Mouse (Mus musculus) naive thymus-derived CD4-positive, alpha-beta T cell, adult 2 months (primary cell): ENCODE measurements around the gene Hist1h2ak.

Experiments used
- DNase-seq: peaks from one replicate; pipeline ENCODE4 v3.0.0-alpha.2; 2011; ENCODE audit warnings: low read depth

Gene Hist1h2ak

DNA sequence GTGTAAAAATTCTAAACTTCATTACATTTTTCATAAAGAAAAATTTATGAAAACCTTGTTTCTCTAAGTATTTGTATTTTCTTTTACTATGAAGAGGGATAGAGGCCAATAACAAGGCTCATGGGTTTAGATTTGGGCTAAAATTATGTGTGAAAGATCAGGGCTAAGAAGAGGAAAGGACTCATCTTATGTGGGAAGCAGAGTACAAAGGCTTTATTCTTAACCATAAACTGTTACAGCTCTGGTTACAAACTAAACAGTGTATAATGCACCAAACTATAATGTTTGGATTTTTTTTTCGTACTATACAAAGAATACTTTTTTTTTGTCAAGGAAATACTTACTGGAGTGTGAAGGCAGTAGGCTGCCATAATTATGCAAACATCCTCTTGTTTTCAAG lies 2.1 kb upstream of the Hist1h2ak start:
- DNase-seq, result no peak

DNA sequence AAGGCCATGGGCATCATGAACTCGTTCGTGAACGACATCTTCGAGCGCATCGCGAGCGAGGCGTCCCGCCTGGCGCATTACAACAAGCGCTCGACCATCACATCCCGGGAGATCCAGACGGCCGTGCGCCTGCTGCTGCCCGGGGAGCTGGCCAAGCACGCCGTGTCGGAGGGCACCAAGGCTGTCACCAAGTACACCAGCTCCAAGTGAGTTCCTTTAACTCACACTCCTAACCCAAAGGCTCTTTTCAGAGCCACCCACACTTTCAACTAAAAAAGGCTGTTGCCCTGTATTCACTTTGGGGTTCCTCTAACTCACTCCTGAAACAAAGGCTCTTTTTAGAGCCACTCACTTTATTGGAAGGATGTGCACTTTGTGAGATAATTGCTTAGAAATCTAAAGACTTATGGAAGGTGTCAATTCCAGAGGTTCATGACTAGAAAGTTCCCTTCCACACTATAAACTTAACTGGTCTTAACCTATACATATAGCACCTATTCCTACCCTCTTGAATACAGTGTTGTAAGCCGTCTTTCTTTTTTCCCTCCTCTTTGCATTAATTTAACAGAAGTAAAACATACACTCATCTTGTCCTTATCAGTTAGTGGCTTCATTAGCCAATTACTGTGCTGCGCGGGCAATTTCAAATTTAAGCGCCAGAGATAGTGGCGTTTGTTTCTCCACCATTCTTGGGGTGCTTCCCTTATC lies 821 bp upstream of the Hist1h2ak start:
- DNase-seq, result peak; percentile 55

DNA sequence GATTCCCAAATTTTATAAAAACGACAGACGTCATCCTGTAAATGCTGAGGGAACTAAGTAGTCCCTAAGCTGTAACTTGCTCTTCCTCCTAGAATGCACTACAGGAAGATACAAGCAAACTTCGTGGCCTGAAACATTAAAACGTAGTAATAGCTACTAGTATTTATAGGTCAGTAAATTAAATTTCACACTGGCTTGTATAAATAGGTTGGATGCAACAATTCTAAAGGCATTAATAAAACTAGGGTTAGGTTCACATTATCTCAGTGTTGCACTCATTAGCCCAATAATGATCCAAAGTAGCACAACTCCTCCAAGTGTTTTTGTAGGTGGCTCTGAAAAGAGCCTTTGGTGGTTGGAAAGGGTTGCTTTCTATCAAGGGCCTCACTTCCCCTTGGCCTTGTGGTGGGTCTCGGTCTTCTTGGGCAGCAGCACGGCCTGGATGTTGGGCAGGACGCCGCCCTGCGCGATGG lies 540 bp downstream of the Hist1h2ak start:
- DNase-seq, result no peak

DNA sequence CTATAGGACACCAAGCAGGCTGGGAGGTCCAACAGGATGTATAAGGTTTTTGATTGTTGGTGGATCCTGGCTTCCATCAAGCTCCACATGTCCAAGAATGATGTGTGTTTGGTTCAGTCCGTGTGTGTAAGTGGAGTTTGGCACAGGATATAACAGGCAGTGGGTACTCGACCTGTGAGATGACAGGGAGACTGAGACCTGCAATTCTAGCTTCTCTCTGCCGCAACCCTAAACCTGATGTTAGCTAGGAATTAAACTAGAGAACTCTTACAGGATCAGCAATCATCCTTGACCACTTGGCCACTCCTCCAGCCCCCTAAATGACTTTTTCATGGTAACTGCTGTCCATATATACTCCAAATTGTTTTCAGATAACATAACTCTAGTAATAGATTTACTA lies 1.3 kb downstream of the Hist1h2ak start:
- DNase-seq, result no peak

DNA sequence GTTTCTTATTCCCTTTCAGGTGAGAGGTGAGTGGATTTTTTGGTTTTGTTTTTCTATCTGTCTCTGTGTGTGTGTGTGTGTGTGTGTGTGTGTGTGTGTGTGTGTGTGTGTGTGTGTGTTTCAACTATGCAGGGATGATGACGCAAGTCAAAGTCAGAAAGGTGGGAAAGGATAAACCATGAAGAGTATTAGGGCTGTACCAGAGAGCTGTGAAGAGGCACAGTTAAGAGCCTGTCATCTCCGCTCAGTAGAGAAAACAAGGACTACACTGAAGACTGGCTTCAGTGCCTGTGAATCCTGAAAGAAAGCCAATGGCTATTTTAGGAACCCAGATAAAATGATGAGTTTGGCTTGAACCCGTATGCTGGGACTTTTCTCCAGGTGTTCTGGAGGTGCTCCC lies 1.8 kb downstream of the Hist1h2ak start:
- DNase-seq, result no peak

DNA sequence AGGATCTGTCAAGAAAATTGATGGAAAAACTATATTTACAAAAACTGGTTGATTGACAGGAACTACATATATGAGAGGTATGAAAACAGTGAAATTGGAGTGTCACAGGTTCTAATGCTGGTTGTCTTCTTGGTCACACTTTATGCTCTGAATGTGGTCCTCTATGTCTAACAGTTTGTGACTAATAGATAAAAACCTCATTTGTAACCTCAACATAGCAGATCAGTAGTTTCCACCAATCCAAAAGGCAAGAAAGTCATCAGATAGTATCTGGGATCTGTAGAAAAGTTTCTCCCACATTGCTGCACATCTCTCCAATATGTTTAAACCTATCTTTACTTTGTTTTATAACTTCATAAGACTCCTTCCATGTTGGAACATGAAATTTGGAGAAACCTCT lies 2.2 kb downstream of the Hist1h2ak start:
- no peak for DNase-seq

DNA sequence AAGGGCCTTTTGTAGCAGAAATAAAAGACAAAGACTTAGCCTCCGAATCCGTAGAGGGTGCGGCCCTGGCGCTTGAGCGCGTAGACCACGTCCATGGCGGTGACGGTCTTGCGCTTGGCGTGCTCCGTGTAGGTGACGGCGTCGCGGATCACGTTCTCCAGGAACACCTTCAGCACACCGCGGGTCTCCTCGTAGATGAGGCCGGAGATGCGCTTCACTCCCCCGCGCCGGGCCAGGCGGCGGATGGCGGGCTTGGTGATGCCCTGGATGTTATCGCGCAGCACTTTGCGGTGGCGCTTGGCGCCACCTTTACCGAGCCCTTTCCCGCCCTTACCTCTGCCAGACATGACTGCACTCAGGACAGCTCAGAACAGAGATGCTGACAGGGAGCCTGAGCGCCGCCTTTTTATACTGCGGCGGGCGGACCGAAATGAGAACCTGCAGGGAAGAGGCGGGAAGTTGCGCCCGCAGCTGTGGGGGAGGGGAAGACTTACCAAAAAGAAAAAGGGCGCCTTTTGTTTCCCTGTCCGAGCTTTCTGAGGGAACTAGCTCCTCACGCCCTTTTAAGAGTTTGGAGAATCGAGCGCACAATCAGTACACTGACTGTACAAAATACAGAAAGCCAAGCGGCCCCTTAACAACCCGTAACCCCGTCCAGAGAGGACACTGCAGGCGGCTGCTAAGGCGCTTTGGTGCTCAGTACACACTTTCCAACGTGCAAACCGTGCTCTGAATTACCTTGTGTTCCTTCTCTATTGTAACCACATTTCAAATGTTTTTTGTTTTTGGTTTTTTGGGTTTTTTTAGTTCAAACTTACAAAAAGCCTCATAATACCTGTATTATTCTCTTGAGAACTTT lies 3.2 kb downstream of the Hist1h2ak start, which contains the start of gene Hist1h4k:
TSS of gene Hist1h4k (minus strand) at position 347 of the 859 bp plus-strand sequence.
- DNase-seq, result peak; percentile 89

- DNase-seq, result peak; percentile 62
These were observed 4.1 kb downstream of the Hist1h2ak start for GRCm38 (mm10) chr13:21749387-21750158.

DNA sequence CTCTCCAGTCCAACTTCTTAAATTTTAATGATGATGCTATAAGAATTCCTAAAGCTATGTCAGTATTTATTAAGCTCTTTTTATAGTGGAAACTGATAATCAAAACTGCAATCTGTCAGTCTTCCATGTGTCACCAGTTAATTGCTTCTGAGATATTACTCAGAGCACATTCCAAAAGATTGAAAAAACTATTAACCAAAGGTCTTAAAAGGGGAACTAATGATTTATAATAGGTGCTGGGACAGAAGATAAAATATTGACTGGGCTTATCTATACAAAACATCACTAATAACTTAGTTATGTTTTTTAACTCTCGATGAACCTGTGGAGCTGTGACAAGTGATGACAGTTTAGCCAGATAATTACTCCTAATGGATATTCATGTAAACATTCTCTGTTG lies 8.6 kb downstream of the Hist1h2ak start:
- DNase-seq, result no peak

DNA sequence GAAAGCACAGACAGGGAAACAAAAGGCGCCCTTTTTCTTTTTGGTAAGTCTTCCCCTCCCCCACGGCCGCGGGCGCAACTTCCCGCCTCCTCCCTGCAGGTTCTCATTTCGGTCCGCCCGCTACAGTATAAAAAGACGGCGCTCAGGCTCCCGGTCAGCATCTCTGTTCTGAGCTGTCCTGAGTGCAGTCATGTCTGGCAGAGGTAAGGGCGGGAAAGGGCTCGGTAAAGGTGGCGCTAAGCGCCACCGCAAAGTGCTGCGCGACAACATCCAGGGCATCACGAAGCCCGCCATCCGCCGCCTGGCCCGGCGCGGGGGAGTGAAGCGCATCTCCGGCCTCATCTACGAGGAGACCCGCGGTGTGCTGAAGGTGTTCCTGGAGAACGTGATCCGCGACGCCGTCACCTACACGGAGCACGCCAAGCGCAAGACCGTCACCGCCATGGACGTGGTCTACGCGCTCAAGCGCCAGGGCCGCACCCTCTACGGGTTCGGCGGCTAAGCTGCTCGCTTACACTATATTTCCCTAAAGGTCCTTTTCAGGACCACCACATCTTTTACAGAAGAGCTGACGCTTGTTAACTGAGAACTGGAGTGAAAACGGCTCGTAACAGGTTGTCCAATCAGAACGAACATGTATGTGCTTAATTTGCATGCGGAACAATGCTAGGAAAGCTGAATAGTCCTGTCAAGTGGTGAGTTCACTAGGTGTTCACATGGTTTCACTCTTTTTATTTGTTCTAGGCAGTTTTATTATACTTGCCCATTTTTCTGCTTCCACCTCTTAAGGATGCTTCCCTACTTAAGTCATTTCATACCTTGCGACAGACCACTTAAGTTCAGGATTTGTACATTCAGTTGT lies 18.5 kb downstream of the Hist1h2ak start, which contains the start of gene Hist1h4j:
TSS of gene Hist1h4j (plus strand) at position 159 of the 862 bp plus-strand sequence.
- peak; percentile 81 for DNase-seq

DNA sequence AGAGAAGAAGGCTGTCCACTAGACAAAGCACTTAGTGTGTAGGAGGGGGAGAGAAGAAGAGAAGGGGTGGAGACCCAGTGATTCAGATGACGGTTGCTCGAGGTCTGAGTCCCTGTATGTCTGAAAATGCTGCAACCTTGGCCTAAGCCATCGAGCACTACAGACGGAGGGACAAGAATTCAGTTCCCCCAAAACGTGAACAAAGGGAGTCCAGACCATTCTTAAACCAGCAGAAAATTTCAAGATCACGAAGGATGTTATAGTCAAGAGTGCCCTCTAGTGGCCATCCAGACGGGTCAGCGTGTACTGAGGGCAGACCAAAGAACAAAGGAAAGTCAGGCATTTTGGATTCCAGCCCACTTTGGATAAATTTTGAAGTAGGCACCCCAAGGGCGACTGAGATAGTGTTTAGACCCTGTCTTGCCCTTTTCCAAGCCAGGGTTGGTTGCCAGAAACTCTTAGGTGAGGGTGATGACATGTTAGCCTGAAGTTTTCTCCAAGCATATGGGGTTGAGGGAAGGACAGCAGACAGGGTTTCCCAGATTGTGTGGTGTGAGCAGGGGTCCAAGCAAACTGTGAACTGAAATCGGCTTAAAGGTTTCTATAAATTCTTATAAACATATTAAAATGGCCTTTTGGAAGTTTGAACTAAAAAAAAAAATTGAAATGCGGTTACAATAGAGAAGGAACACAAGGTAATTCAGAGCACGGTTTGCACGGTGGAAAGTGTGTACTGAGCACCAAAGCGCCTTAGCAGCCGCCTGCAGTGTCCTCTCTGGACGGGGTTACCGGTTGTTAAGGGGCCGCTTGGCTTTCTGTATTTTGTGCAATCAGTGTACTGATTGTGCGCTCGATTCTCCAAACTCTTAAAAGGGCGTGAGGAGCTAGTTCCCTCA lies 19.4 kb downstream of the Hist1h2ak start:
- DNase-seq, result peak; percentile 88

- DNase-seq, result peak; percentile 23
These were observed 20.2 kb downstream of the Hist1h2ak start for GRCm38 (mm10) chr13:21733466-21733865.

GRCm38 (mm10) chr13:21729544-21729943 lies 24.1 kb downstream of the Hist1h2ak start:
- DNase-seq, result no peak

GRCm38 (mm10) chr13:21727948-21728572 lies 25.6 kb downstream of the Hist1h2ak start:
- DNase-seq, result no peak

GRCm38 (mm10) chr13:21722993-21723836 lies 30.4 kb downstream of the Hist1h2ak start:
- DNase-seq, result no peak

DNA sequence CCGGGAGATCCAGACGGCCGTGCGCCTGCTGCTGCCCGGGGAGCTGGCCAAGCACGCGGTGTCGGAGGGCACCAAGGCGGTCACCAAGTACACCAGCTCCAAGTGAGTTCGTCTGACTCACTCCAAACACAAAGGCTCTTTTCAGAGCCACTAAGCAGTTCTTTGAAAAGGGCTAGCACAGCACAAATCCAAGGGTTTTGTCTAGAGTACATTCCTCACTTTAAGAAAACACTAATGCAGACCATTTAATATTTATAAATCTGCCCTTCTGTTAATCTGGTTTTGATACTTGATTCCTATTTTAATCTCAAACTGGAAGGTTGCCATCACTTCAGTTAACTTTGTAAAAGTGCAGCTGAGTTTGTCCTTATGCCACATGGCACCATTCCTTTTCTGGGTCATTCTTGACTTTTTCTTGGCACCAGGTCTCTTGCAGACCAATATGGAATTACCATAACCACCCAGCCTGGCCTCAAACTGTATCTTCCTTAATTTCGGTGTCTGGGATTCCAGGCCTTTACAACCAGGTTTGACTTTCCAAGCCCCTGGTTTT lies 31.2 kb downstream of the Hist1h2ak start:
- DNase-seq, result no peak

DNA sequence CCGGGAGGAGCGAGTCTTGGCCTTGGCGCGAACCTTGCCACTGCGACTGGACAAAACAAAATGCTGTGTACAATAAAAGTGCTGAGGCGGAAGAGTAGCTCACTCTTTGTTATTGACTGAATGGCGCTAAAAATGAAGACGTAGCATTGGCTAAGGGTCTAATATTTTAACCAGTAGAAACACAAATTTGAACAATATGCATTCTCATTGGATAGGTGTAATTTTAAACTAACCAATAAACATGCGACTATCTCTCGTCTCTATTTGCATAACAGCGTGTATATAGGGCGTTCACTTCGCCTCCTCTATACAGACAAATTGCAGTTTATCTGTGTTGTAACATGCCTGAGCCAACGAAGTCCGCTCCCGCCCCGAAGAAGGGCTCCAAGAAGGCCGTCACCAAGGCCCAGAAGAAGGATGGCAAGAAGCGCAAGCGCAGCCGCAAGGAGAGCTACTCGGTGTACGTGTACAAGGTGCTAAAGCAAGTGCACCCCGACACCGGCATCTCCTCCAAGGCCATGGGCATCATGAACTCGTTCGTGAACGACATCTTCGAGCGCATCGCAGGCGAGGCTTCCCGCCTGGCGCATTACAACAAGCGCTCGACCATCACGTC lies 31.8 kb downstream of the Hist1h2ak start, which contains the start of gene Hist1h2bm:
TSS of gene Hist1h2bm (plus strand) at position 288 of the 616 bp plus-strand sequence.
- DNase-seq, result peak; percentile 92
